In the genomic region with DNA sequence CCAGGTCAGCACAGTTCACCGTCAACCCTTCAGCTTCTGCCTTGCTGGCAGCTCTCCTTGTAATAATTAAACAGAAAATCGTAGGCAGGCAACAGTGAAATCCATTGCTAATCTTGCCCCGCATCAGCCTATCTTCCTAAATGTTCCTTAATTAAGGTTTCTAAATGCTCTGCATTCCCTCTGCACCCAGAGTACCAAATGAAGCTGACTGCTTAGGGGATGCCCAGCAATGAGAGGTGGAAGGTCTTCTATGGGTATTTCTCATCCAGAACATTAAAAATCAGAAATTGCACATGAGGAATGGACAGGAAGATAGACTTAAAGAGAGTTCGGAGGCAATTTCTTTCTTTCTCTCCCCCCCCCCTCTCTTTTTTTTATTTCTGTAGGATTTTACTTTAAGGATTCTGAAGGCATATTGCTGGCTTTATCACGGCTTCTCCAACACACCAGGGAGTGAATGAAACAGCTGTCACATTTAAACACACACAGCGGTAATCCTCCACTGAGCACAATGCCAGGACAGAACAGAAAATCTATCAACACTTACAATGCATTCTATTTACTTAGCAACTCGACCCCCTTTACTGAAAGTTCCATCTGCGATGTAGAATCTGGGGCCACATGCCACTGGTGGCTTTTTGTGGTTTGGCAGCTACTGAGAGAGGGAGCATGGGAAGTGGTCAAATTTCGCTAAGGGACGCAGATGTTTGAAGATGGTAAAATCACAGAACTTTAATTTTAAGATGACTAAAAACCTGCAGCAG, we compare ENCODE assay signal across 11 mouse cellular contexts.
DNase-seq lines count a peak whose midpoint lies in the region; ATAC-seq lines count a peak whose summit lies in the region.
"Had no signal": no experiment of that assay in that cellular context is flagged by ENCODE, and none has a peak within 500 bp of the region (broad histone marks: within the 10 kb centered on the region; RNA-seq: fewer than 3 reads in every experiment).

No protein-coding gene starts in this region.

- H3K9me3 ChIP-seq in forebrain, embryonic 12.5 days = no peaks in the 10 kb centered on the region
- H3K9me3 ChIP-seq: liver, embryonic 12.5 days had no signal

- peaks cover 23% of the 10 kb centered on the region for H3K4me1 ChIP-seq in forebrain, embryonic 12.5 days
- H3K4me1 ChIP-seq: liver, embryonic 12.5 days had no signal

- H3K4me3 ChIP-seq in forebrain, embryonic 12.5 days (replicated peaks) = no peak overlapping the region
- H3K4me3 ChIP-seq: liver, embryonic 12.5 days had no signal

- peak; percentile 12 to 49 for DNase-seq in cerebellum, postnatal 14 days
- no peak for DNase-seq in cerebellum, postnatal 4 days (ENCODE audit: low spot score in 2 of 2)
- DNase-seq in 3T3-L1 (ENCODE audit: low read depth, low spot score) (peak; percentile 65), adipocyte (ENCODE audit: low spot score) (no peak)
- DNase-seq in lung, postnatal 10 days = peak; percentile 42
- no peak for DNase-seq in B cell, adult 2 months
- no peak for DNase-seq in right cerebral cortex, postnatal 4 days
- DNase-seq: adrenal gland, adult 8-10 months had no signal

- peaks cover 3% of the 10 kb centered on the region; the same call in 1 of the 2 replicates for H3K27me3 ChIP-seq in forebrain, embryonic 12.5 days
- H3K27me3 ChIP-seq: liver, embryonic 12.5 days had no signal

- H3K9ac ChIP-seq in forebrain, embryonic 12.5 days = no peak overlapping the region
- H3K9ac ChIP-seq: liver, embryonic 12.5 days had no signal

- H3K4me2 ChIP-seq in forebrain, embryonic 12.5 days = no peak overlapping the region; the same call in 1 of the 2 replicates
- H3K4me2 ChIP-seq: liver, embryonic 12.5 days had no signal

- H3K27ac ChIP-seq in forebrain, embryonic 12.5 days = no peak overlapping the region
- H3K27ac ChIP-seq: liver, embryonic 12.5 days had no signal

- ATAC-seq in forebrain, embryonic 12.5 days (ENCODE audit: low FRiP score) = peak; percentile 81
- ATAC-seq: intestine, postnatal 0 days; liver, embryonic 12.5 days had no signal

- no peaks in the 10 kb centered on the region for H3K36me3 ChIP-seq in forebrain, embryonic 12.5 days (replicated peaks)
- H3K36me3 ChIP-seq: liver, embryonic 12.5 days had no signal

- 26% methylated on average over 10 of the region's 10 CpGs for whole genome bisulfite sequencing in forebrain, embryonic 12.5 days

Comparison
In these comparisons a context has a peak if more than half of its experiments do, and no peak if none do; other contexts are left out.
1. DNase-seq: peak in cerebellum, postnatal 14 days (2 of 2), 3T3-L1 (single experiment) and lung, postnatal 10 days (single experiment); none in cerebellum, postnatal 4 days (0 of 2), B cell, adult 2 months (0 of 2), adipocyte (single experiment) and right cerebral cortex, postnatal 4 days (single experiment).